Mouse (Mus musculus) bone marrow, adult 2 months (tissue): Measurements from ENCODE around the gene Pard3.

Experiments used
- CTCF ChIP-seq: fragments of 200-500 bp; IDR thresholded peaks from 2 replicates; pipeline ENCODE4 v1.5.1; 2011; ENCODE audit warnings: low read length, control low read depth; ENCODE audit not compliant: control insufficient read depth, insufficient read depth
- POLR2A ChIP-seq: fragments of 200-500 bp; IDR thresholded peaks from 2 replicates; pipeline ENCODE4 v1.6.1; 2011; ENCODE audit warnings: low read depth, mild to moderate bottlenecking, control low read depth, low read length, borderline replicate concordance; ENCODE audit not compliant: control insufficient read depth

DNA sequence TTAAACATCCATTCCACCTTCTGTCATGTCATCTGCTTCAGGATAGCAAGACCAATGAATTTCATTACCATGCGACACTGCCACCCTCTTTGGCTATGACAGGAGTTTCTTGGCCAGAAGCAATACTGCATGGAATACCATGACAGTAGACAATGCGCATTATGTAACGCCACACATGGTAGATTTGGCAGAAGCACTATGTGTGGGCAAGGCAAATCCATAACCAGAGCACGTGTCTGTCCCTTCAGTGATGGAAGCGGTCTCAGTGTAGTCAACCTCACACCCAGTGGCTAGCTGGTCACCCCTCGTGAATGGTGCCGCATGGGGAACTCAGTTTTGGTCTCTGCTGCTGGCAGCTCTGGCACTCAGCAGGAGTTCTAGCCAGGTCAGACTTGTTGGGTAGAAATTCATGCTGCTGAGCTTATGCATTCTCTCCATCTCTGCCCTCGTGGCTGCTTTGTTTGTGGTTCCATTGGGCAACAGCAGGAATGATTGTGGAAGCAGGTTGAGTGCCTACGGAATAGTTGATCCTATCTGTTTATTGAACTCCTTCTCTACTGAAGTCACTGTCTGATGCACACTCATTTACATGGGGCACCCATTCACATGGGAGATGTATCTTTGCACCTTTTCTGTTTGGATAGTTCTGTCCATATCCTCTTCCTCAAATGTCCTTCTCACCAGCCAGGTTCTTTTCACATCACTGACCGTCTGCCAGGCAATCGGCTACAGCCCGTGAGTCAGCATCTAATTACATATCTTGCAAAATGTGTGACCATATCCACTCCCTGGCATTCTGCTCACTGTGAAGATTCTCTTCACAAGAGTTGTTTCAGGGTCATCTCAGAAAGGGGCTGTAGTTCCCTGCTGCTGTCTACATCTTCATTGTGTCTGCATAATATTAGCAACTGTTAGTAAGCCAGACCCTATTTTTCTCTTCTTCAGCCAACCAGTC, 100.9 kb downstream of the Pard3 start:
- TF ChIP-seq CTCF (no peak), POLR2A (no peak)
